Mouse (Mus musculus): ENCODE measurements around the gene Lyg2. TPM values are rescaled to one million over a fixed set of nuclear protein-coding genes. Genes with fewer than 3 reads are reported as not detected.

The Lyg2 gene
- polyA plus RNA-seq (2014; fragmentation: Illumina TruSeq; extraction: RNeasy Lipid Tissue Mini Kit (QIAGEN cat#74804)), result not detected

DNA sequence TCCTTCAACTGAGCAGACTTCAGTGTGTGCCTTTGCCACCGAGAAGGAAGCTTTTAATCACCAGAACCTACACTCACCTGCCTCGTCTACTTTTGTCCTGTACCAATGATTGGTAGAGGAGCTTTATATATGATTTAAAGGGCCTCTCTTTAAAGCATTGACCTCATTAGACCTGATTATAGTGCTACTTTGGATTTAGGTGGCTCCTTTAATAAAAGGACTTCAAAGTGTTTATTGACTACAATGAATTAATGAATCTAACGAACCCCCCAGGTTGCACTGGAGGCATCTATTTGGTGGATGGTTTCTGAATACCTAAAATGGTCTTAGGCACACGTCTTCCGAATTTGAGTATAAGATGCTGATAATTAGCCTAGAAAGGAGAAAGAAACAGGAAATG is at the start of gene Lyg2:
Lyg2 (minus strand) TSS at position 101 of the 400 bp plus-strand sequence.

DNA sequence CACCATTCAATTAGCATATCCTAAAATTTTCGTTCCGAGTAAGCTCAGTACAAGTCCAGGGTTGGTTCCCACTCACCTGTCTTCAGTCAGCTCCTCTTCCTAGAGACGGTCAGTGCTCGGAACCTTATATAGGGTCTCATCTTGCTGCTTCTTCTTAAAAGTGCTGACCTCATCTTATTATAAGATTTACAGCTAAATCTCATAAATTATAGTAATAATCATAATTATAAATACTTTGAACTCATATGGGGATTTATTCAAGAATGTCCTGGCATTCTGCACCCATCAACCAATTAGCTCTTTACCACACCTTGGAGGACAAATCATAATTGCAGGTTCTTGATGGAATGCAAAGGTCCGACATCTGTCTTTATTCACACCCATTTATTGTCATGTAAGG is 41.4 kb upstream of the Lyg2 start, which contains the start of gene Lyg1:
Lyg1 (minus strand) TSS at position 101 of the 400 bp plus-strand sequence.

DNA sequence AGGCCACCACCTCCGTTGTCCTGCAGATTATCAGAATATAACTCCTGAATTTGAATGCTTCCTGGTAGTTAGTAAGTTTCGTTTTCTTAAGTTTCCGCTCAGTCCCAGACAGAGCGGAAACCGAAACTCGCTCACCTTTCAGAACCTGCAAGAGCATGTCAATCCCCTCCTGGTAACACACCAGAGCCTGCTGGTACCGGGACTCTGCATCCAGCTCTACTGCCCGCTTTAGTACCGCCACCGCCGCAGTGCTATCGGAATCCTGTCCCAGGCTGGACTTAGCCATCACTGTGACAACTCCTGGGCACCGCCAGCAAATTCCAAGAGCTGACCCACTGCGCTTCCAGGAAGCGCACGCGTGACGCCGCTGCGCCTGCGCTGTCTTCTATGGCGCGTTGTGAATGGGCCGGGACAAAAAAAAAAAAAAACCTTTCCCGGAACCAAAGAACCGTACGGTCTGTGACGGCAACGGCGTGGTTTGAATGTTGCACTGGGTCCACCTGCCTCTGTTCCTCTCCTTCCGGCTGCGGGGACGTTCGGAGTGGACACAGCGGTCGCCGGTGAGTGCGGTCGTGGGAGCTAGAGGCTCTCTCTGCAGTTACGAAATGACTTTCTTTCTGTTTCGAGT is 26.2 kb downstream of the Lyg2 start, which contains the start of the genes Mitd1 and Mrpl30:
Mitd1 (minus strand) TSS at position 387 of the 628 bp plus-strand sequence.
Mrpl30 (plus strand) TSS at position 453 of the 628 bp plus-strand sequence.

DNA sequence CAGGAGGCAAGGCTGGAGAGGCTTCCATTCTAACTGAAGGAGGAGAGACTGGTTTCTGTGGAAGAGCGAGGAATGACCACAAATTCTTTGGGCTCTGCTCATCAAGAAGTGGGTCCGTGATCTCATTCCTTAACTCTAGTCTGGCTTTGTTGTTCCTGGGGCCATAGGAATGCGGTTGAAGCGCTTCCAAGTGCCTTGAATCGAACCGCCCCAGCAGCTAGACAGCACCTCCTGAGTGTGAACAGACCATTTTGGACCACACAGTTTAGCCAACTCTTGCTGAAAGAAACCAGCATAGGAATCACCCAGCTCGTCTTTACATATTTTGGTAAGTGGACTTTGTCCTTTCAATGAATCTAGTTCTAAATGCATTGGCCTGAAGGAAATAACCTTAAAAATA is 44.6 kb downstream of the Lyg2 start, which contains the start of gene Lipt1:
Lipt1 (plus strand) TSS at position 35 of the 400 bp plus-strand sequence.

DNA sequence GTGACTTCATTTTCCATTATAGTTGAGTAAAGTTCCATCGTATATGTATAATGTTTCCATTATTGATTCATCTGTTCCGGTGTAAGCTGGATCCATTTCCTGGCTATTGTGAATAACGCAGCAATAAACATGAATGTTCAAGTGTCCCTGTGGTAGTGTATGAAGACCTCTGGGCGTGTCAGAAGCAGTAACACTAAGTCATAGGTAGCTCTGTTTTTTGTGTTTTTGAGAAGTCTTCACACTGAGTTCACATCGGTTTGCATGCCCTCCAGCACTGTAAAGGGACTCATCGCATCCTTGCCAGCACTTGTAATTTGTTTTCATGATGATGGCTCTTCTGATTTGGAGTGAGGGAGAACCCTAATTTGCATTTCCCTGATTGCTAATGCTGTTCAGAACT is 50.0 kb downstream of the Lyg2 start, which contains the start of gene Tsga10:
Tsga10 (minus strand) TSS at position 144 of the 400 bp plus-strand sequence.

Other genes starting within 250 kb of the Lyg2 start
- gene 2010300C02Rik, start 196.4 kb downstream of the Lyg2 start, polyA plus RNA-seq (2014; fragmentation: Illumina TruSeq; extraction: RNeasy Lipid Tissue Mini Kit (QIAGEN cat#74804)), result 1.1 TPM
- gene Tsga10, start 50.1 kb downstream of the Lyg2 start, polyA plus RNA-seq (2014; fragmentation: Illumina TruSeq; extraction: RNeasy Lipid Tissue Mini Kit (QIAGEN cat#74804)), result 21.6 TPM
- 9.5 TPM for gene Lipt1, start 44.8 kb downstream of the Lyg2 start, polyA plus RNA-seq (2014; fragmentation: Illumina TruSeq; extraction: RNeasy Lipid Tissue Mini Kit (QIAGEN cat#74804))
- 56.0 TPM for gene Mitd1, start 26.1 kb downstream of the Lyg2 start, polyA plus RNA-seq (2014; fragmentation: Illumina TruSeq; extraction: RNeasy Lipid Tissue Mini Kit (QIAGEN cat#74804))
- gene Mrpl30, start 26.0 kb downstream of the Lyg2 start, polyA plus RNA-seq (2014; fragmentation: Illumina TruSeq; extraction: RNeasy Lipid Tissue Mini Kit (QIAGEN cat#74804)), result 277 TPM
- not detected for gene Lyg1, start 41.3 kb upstream of the Lyg2 start, polyA plus RNA-seq (2014; fragmentation: Illumina TruSeq; extraction: RNeasy Lipid Tissue Mini Kit (QIAGEN cat#74804))
- gene Txndc9, start 81.4 kb upstream of the Lyg2 start, polyA plus RNA-seq (2014; fragmentation: Illumina TruSeq; extraction: RNeasy Lipid Tissue Mini Kit (QIAGEN cat#74804)), result 196 TPM
- gene Eif5b, start 81.5 kb upstream of the Lyg2 start, polyA plus RNA-seq (2014; fragmentation: Illumina TruSeq; extraction: RNeasy Lipid Tissue Mini Kit (QIAGEN cat#74804)), result 132 TPM
- 41.0 TPM for gene Rev1, start 213.3 kb upstream of the Lyg2 start, polyA plus RNA-seq (2014; fragmentation: Illumina TruSeq; extraction: RNeasy Lipid Tissue Mini Kit (QIAGEN cat#74804))